Mouse (Mus musculus): ENCODE data around the gene Timm9. TPM values are rescaled to one million over a fixed set of nuclear protein-coding genes. Genes with fewer than 3 reads are reported as not detected.

Timm9 gene
- 60.8 and 60.9 TPM in 2 replicates for polyA plus RNA-seq (2012; rRNA removed)

GRCm38 (mm10) chr12:71136130-71136973 is at the start of gene Timm9, which contains the start of gene 2700049A03Rik:
Gene Timm9, minus strand, starts transcription at chr12:71136684.
Gene 2700049A03Rik, plus strand, starts transcription at chr12:71136848.

GRCm38 (mm10) chr12:71111331-71111730 is 25.2 kb downstream of the Timm9 start, which contains the start of gene Tomm20l:
Gene Tomm20l, plus strand, starts transcription at chr12:71111428.

Other genes starting within 250 kb of the Timm9 start
- gene Actr10, start 198.8 kb downstream of the Timm9 start, polyA plus RNA-seq (2012; rRNA removed), result 118 and 129 TPM in 2 replicates
- gene Psma3, start 162.1 kb downstream of the Timm9 start, polyA plus RNA-seq (2012; rRNA removed), result 250 and 275 TPM in 2 replicates
- 15.9 and 17.8 TPM in 2 replicates for gene Arid4a, start 120.7 kb downstream of the Timm9 start, polyA plus RNA-seq (2012; rRNA removed)
- gene Tomm20l, start 25.3 kb downstream of the Timm9 start, polyA plus RNA-seq (2012; rRNA removed), result not detected in 2 replicates
- gene 2700049A03Rik, start 164 bp upstream of the Timm9 start, polyA plus RNA-seq (2012; rRNA removed), result 11.2 and 13.5 TPM in 2 replicates
- gene Dact1, start 173.2 kb upstream of the Timm9 start, polyA plus RNA-seq (2012; rRNA removed), result 50.2 and 55.9 TPM in 2 replicates

Measured in central nervous system, embryonic 14 days (tissue).